Mouse (Mus musculus): ENCODE results near the gene Rac2. TPM values are rescaled to one million over a fixed set of nuclear protein-coding genes. Genes with fewer than 3 reads are reported as not detected.

Gene Rac2
- total RNA-seq, 1 experiment, result 2.9 TPM

DNA sequence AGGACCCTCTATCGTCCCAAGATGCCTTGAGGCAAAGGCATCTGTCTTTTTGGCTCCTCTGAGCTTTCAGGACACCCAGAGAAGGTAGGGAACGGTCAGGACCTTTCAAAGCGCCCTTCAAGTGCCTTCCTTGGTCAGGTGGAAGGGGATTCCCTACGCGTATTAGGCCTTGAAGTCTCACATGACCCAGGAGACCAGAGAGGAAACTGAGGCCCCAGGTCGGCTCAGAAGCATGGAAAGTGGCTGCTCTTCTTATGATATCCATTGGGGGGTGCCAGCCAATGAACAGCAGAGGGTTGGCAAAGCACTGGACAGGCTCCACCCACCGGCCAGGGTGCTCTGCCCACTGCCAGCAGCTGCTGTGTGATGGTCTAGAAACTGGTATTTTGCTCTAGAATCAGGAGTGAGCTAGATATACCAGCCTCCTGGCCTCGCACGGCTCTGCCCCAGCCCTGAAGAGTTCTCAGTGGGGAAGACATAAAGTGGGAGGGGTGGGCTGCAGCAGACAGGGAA is 4.9 kb downstream of the Rac2 start:
- in situ Hi-C loops (cut with MboI; ENCODE audit: low sequenced_read_pairs in 2 of 2, unreplicated experiment in 2 of 2), result no loop called here
- TF ChIP-seq CHD2 (IDR thresholded peaks at IDR 0.05; ENCODE audit: low read depth, low read length) (no peak), ZC3H11A (IDR thresholded peaks at IDR 0.05; ENCODE audit: borderline replicate concordance, low read depth, low read length) (no peak), ZNF384 (IDR thresholded peaks at IDR 0.05; ENCODE audit: low read depth, low read length) (no peak), MAFK (IDR thresholded peaks at IDR 0.05; ENCODE audit: insufficient read depth, low read depth, low read length) (no peak), HCFC1 (IDR thresholded peaks at IDR 0.05; ENCODE audit: borderline replicate concordance, insufficient read depth, low read length) (no peak)
- no peak overlapping the region for H3K27ac ChIP-seq (ENCODE audit: insufficient read depth, low read depth, low read length, poor library complexity, severe bottlenecking)
- DNase-seq (ENCODE audit: low read depth, low spot score), result no peak
- H3K9ac ChIP-seq (ENCODE audit: insufficient read depth, low read depth, low read length, poor library complexity, severe bottlenecking), result no peak overlapping the region
- no peaks in the 10 kb centered on the region for H3K9me3 ChIP-seq (ENCODE audit: control insufficient read depth, insufficient read depth, low read depth, low read length)
- no peaks in the 10 kb centered on the region for H3K36me3 ChIP-seq (ENCODE audit: control insufficient read depth, insufficient read depth, low read length, poor library complexity, severe bottlenecking)
- H3K4me3 ChIP-seq (ENCODE audit: insufficient read depth in 1 of 2, low read depth in 1 of 2, low read length in 2 of 2, poor library complexity in 1 of 2, severe bottlenecking in 1 of 2), result no peak overlapping the region
- peaks cover 2 to 4% of the 10 kb centered on the region in 2 experiments; a peak in 2 of 4 replicates for H3K4me1 ChIP-seq (ENCODE audit: control insufficient read depth in 2 of 2, insufficient read depth in 2 of 2, low read length in 2 of 2, poor library complexity in 1 of 2)

DNA sequence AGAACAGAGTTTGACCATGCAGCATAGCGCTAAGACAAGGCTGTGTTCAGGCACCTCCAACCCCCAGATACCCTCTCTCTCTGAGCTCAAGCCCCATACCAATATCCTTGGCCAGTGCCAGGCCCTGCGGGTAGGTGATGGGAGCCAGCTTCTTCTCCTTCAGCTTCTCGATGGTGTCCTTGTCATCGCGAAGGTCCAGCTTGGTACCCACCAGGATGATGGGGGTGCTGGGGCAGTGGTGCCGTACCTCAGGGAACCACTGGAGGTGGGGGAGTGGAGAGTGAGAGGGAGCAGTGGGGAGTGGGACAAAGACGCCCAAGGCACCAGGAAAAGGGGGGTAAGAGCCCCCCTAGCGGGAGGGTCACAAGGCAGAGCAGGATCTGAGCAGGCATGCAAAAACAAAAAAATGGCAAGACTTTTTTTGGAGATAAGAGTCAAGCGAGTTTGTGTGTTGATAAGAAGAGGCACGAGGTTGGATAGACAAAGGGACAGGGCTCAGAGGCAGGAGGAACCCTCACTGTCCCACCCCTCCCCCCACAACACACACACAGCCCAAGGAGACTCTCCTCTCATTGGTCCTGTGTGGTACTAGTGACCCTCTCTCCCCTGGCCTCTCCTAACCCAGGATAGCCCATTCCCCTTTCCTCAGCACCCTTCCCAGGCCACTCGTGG is 7.7 kb downstream of the Rac2 start:
- H3K36me3 ChIP-seq (ENCODE audit: control insufficient read depth, insufficient read depth, low read length, poor library complexity, severe bottlenecking), result no peaks in the 10 kb centered on the region
- in situ Hi-C loops (cut with MboI; ENCODE audit: low sequenced_read_pairs in 2 of 2, unreplicated experiment in 2 of 2), result no loop called here
- H3K27ac ChIP-seq (ENCODE audit: insufficient read depth, low read depth, low read length, poor library complexity, severe bottlenecking), result no peak overlapping the region
- no peak for TF ChIP-seq ZC3H11A (IDR thresholded peaks at IDR 0.05; ENCODE audit: borderline replicate concordance, low read depth, low read length)
- no peak for TF ChIP-seq CHD2 (IDR thresholded peaks at IDR 0.05; ENCODE audit: low read depth, low read length)
- no peak for TF ChIP-seq HCFC1 (IDR thresholded peaks at IDR 0.05; ENCODE audit: borderline replicate concordance, insufficient read depth, low read length)
- TF ChIP-seq ZNF384 (IDR thresholded peaks at IDR 0.05; ENCODE audit: low read depth, low read length), result no peak
- TF ChIP-seq MAFK (IDR thresholded peaks at IDR 0.05; ENCODE audit: insufficient read depth, low read depth, low read length), result no peak
- no peak overlapping the region for H3K9ac ChIP-seq (ENCODE audit: insufficient read depth, low read depth, low read length, poor library complexity, severe bottlenecking)
- H3K4me3 ChIP-seq (ENCODE audit: insufficient read depth in 1 of 2, low read depth in 1 of 2, low read length in 2 of 2, poor library complexity in 1 of 2, severe bottlenecking in 1 of 2), result no peak overlapping the region
- no peak for DNase-seq (ENCODE audit: low read depth, low spot score)
- no peaks in the 10 kb centered on the region for H3K9me3 ChIP-seq (ENCODE audit: control insufficient read depth, insufficient read depth, low read depth, low read length)
- no peaks in the 10 kb centered on the region for H3K4me1 ChIP-seq (ENCODE audit: control insufficient read depth in 2 of 2, insufficient read depth in 2 of 2, low read length in 2 of 2, poor library complexity in 1 of 2)

DNA sequence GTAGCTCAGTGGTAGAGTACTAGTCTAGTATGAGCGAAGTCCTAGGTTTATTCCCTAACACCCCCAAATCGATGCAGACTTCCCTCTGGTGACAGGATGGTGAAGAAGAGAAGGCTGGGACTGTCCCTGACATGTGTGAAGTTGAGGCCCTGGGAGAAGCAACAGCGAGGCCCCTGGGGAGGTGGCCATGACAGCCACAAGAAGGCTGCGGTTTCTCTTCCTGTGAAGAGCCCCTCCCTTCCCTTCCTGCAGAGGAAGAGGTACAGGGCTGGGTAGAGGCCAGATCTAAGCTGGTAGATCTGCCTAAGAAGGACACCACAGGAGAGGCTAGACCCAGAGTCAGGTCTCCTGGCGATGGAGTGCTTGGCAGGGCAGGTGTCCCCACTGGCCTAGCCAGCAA is 8.6 kb downstream of the Rac2 start:
- H3K9ac ChIP-seq (ENCODE audit: insufficient read depth, low read depth, low read length, poor library complexity, severe bottlenecking), result no peak overlapping the region
- no peak for TF ChIP-seq MAFK (IDR thresholded peaks at IDR 0.05; ENCODE audit: insufficient read depth, low read depth, low read length)
- no peak for TF ChIP-seq ZNF384 (IDR thresholded peaks at IDR 0.05; ENCODE audit: low read depth, low read length)
- no peak for TF ChIP-seq HCFC1 (IDR thresholded peaks at IDR 0.05; ENCODE audit: borderline replicate concordance, insufficient read depth, low read length)
- TF ChIP-seq CHD2 (IDR thresholded peaks at IDR 0.05; ENCODE audit: low read depth, low read length), result no peak
- no peak for TF ChIP-seq ZC3H11A (IDR thresholded peaks at IDR 0.05; ENCODE audit: borderline replicate concordance, low read depth, low read length)
- no peak overlapping the region for H3K27ac ChIP-seq (ENCODE audit: insufficient read depth, low read depth, low read length, poor library complexity, severe bottlenecking)
- in situ Hi-C loops (cut with MboI; ENCODE audit: low sequenced_read_pairs in 2 of 2, unreplicated experiment in 2 of 2), result no loop called here
- no peak for DNase-seq (ENCODE audit: low read depth, low spot score)
- H3K36me3 ChIP-seq (ENCODE audit: control insufficient read depth, insufficient read depth, low read length, poor library complexity, severe bottlenecking), result no peaks in the 10 kb centered on the region
- no peak overlapping the region for H3K4me3 ChIP-seq (ENCODE audit: insufficient read depth in 1 of 2, low read depth in 1 of 2, low read length in 2 of 2, poor library complexity in 1 of 2, severe bottlenecking in 1 of 2)
- H3K9me3 ChIP-seq (ENCODE audit: control insufficient read depth, insufficient read depth, low read depth, low read length), result no peaks in the 10 kb centered on the region
- peaks cover 0 to 2% of the 10 kb centered on the region in 2 experiments; a peak in 1 of 4 replicates for H3K4me1 ChIP-seq (ENCODE audit: control insufficient read depth in 2 of 2, insufficient read depth in 2 of 2, low read length in 2 of 2, poor library complexity in 1 of 2)

DNA sequence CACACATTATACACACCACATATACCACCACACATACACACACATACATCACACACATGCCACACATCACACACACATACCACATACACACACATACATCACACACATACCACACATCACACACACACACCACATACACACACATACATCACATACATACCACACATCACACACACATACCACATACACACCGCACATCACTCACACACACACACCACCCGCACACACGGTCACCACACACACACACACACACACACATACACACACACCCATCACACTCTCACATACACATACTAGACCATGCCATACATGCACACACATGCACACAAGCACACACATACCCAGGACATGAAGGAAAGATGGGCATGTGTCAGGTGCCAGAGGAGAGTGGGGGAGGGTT is 9.2 kb downstream of the Rac2 start:
- in situ Hi-C loops (cut with MboI; ENCODE audit: low sequenced_read_pairs in 2 of 2, unreplicated experiment in 2 of 2), result no loop called here
- H3K36me3 ChIP-seq (ENCODE audit: control insufficient read depth, insufficient read depth, low read length, poor library complexity, severe bottlenecking), result no peaks in the 10 kb centered on the region
- H3K27ac ChIP-seq (ENCODE audit: insufficient read depth, low read depth, low read length, poor library complexity, severe bottlenecking), result no peak overlapping the region
- H3K9ac ChIP-seq (ENCODE audit: insufficient read depth, low read depth, low read length, poor library complexity, severe bottlenecking), result no peak overlapping the region
- no peak for TF ChIP-seq ZNF384 (IDR thresholded peaks at IDR 0.05; ENCODE audit: low read depth, low read length)
- TF ChIP-seq MAFK (IDR thresholded peaks at IDR 0.05; ENCODE audit: insufficient read depth, low read depth, low read length), result no peak
- no peak for TF ChIP-seq HCFC1 (IDR thresholded peaks at IDR 0.05; ENCODE audit: borderline replicate concordance, insufficient read depth, low read length)
- no peak for TF ChIP-seq ZC3H11A (IDR thresholded peaks at IDR 0.05; ENCODE audit: borderline replicate concordance, low read depth, low read length)
- no peak for TF ChIP-seq CHD2 (IDR thresholded peaks at IDR 0.05; ENCODE audit: low read depth, low read length)
- no peaks in the 10 kb centered on the region for H3K9me3 ChIP-seq (ENCODE audit: control insufficient read depth, insufficient read depth, low read depth, low read length)
- H3K4me1 ChIP-seq (ENCODE audit: control insufficient read depth in 2 of 2, insufficient read depth in 2 of 2, low read length in 2 of 2, poor library complexity in 1 of 2), result peaks cover 0 to 2% of the 10 kb centered on the region in 2 experiments; a peak in 1 of 4 replicates
- no peak for DNase-seq (ENCODE audit: low read depth, low spot score)
- H3K4me3 ChIP-seq (ENCODE audit: insufficient read depth in 1 of 2, low read depth in 1 of 2, low read length in 2 of 2, poor library complexity in 1 of 2, severe bottlenecking in 1 of 2), result no peak overlapping the region
